Mouse (Mus musculus): ENCODE data around the gene Khk. TPM values are rescaled to one million over a fixed set of nuclear protein-coding genes. Genes with fewer than 3 reads are reported as not detected.

Gene Khk
- polyA plus RNA-seq, 2 experiments from 2014 or later, result 20.3 to 26.3 TPM

GRCm38 (mm10) chr5:30934725-30935461 lies 13.7 kb downstream of the Khk start:
- ATAC-seq, result no peak

- ATAC-seq, result no peak
Observed at GRCm38 (mm10) chr5:30943004-30943403, 21.8 kb downstream of the Khk start.

- ATAC-seq, result no peak
Observed at GRCm38 (mm10) chr5:30944344-30944743, 23.1 kb downstream of the Khk start.

- ATAC-seq, result peak; percentile 16
Observed at GRCm38 (mm10) chr5:30944956-30945781, 23.9 kb downstream of the Khk start, which contains the start of gene Cgref1. Gene Cgref1, minus strand, starts transcription at chr5:30945591.

GRCm38 (mm10) chr5:30948620-30949019 lies 27.4 kb downstream of the Khk start:
- ATAC-seq, result no peak

GRCm38 (mm10) chr5:30949654-30950326 lies 28.6 kb downstream of the Khk start:
- peak; percentile 91 for ATAC-seq

GRCm38 (mm10) chr5:30950451-30950850 lies 29.2 kb downstream of the Khk start:
- no peak for ATAC-seq

- ATAC-seq, result no peak
Observed at GRCm38 (mm10) chr5:30950922-30951321, 29.7 kb downstream of the Khk start.

GRCm38 (mm10) chr5:30951706-30952105 lies 30.5 kb downstream of the Khk start:
- ATAC-seq, result no peak

- no peak for ATAC-seq
Observed at GRCm38 (mm10) chr5:30952551-30952950, 31.3 kb downstream of the Khk start.

- ATAC-seq, result no peak
Observed at GRCm38 (mm10) chr5:30954065-30954464, 32.8 kb downstream of the Khk start.

- no peak for ATAC-seq
Observed at GRCm38 (mm10) chr5:30954556-30954955, 33.3 kb downstream of the Khk start.

GRCm38 (mm10) chr5:30955751-30956150 lies 34.5 kb downstream of the Khk start:
- ATAC-seq, result no peak

GRCm38 (mm10) chr5:30957891-30958290 lies 36.7 kb downstream of the Khk start:
- no peak for ATAC-seq

- ATAC-seq, result no peak
Observed at GRCm38 (mm10) chr5:30959198-30959854, 38.1 kb downstream of the Khk start.

GRCm38 (mm10) chr5:30959966-30960501 lies 38.8 kb downstream of the Khk start, which contains the start of gene Preb:
Gene Preb, minus strand, starts transcription at chr5:30960361.
- peak; percentile 91 for ATAC-seq

GRCm38 (mm10) chr5:30960814-30961213 lies 39.6 kb downstream of the Khk start:
- ATAC-seq, result no peak

GRCm38 (mm10) chr5:30961545-30962505 lies 40.6 kb downstream of the Khk start:
- ATAC-seq, result peak; percentile 55

GRCm38 (mm10) chr5:30963916-30964315 lies 42.7 kb downstream of the Khk start:
- ATAC-seq, result no peak

- ATAC-seq, result no peak
Observed at GRCm38 (mm10) chr5:30966189-30966588, 45.0 kb downstream of the Khk start.

GRCm38 (mm10) chr5:30968416-30968815 lies 47.2 kb downstream of the Khk start, which contains the start of gene Tcf23:
Gene Tcf23, plus strand, starts transcription at chr5:30968662.
- ATAC-seq, result no peak
